Mouse (Mus musculus) cerebellum, adult 9-10 months (tissue): Measurements from ENCODE around the gene Homer1.

Source experiments
- DNase-seq: peaks from one replicate; pipeline ENCODE4 v3.0.0; 2022

The Homer1 gene

GRCm38 (mm10) chr13:93299316-93299715 lies at the start of gene Homer1:
Homer1 (plus strand) TSS chr13:93299635.
- no peak for DNase-seq

- DNase-seq, result no peak
Observed at GRCm38 (mm10) chr13:93251732-93252131, 47.7 kb upstream of the Homer1 start.

- DNase-seq, result no peak
Observed at GRCm38 (mm10) chr13:93252175-93252574, 47.3 kb upstream of the Homer1 start.

- DNase-seq, result no peak
Observed at GRCm38 (mm10) chr13:93252941-93253340, 46.5 kb upstream of the Homer1 start.

GRCm38 (mm10) chr13:93267151-93267550 lies 32.3 kb upstream of the Homer1 start:
- no peak for DNase-seq

- DNase-seq, result no peak
Observed at GRCm38 (mm10) chr13:93300581-93300980, 1.1 kb downstream of the Homer1 start.

GRCm38 (mm10) chr13:93301060-93301459 lies 1.6 kb downstream of the Homer1 start:
- no peak for DNase-seq

- DNase-seq, result peak; percentile 50
Observed at GRCm38 (mm10) chr13:93302846-93303562, 3.6 kb downstream of the Homer1 start.

- peak; percentile 99 for DNase-seq
Observed at GRCm38 (mm10) chr13:93303563-93304250, 4.3 kb downstream of the Homer1 start.

- DNase-seq, result peak; percentile 55
Observed at GRCm38 (mm10) chr13:93304251-93305001, 5.0 kb downstream of the Homer1 start.

GRCm38 (mm10) chr13:93305149-93305548 lies 5.7 kb downstream of the Homer1 start:
- DNase-seq, result no peak

GRCm38 (mm10) chr13:93305636-93306035 lies 6.2 kb downstream of the Homer1 start:
- DNase-seq, result no peak

- DNase-seq, result no peak
Observed at GRCm38 (mm10) chr13:93306545-93306944, 7.1 kb downstream of the Homer1 start.

GRCm38 (mm10) chr13:93307700-93308099 lies 8.3 kb downstream of the Homer1 start:
- DNase-seq, result no peak

GRCm38 (mm10) chr13:93309295-93309694 lies 9.9 kb downstream of the Homer1 start:
- DNase-seq, result no peak

GRCm38 (mm10) chr13:93312518-93312917 lies 13.1 kb downstream of the Homer1 start:
- DNase-seq, result no peak

GRCm38 (mm10) chr13:93314322-93314721 lies 14.9 kb downstream of the Homer1 start:
- no peak for DNase-seq

GRCm38 (mm10) chr13:93320089-93320488 lies 20.7 kb downstream of the Homer1 start:
- no peak for DNase-seq

GRCm38 (mm10) chr13:93326326-93326725 lies 26.9 kb downstream of the Homer1 start:
- no peak for DNase-seq

GRCm38 (mm10) chr13:93331721-93332120 lies 32.3 kb downstream of the Homer1 start:
- DNase-seq, result no peak

GRCm38 (mm10) chr13:93332491-93332890 lies 33.1 kb downstream of the Homer1 start:
- no peak for DNase-seq

GRCm38 (mm10) chr13:93335337-93335736 lies 35.9 kb downstream of the Homer1 start:
- DNase-seq, result no peak

GRCm38 (mm10) chr13:93338394-93338793 lies 39.0 kb downstream of the Homer1 start:
- no peak for DNase-seq
